Mouse (Mus musculus): ENCODE data around the gene 7530416G11Rik. TPM values are rescaled to one million over a fixed set of nuclear protein-coding genes. Genes with fewer than 3 reads are reported as not detected.

7530416G11Rik gene
- polyA plus RNA-seq, 1 experiment from 2014 or later = not detected

- 41% methylated on average over 14 of the region's 14 CpGs for WGBS
- no peak overlapping the region for H3K27ac ChIP-seq (ENCODE audit: low read depth)
- no peak overlapping the region for H3K4me3 ChIP-seq (ENCODE audit: low read depth, low read length)
- H3K4me1 ChIP-seq (ENCODE audit: insufficient read depth) = 0 out of 2 replicates have a peak, but pooled peaks cover 6% of the 10 kb centered on the region
- no peak for TF ChIP-seq CTCF (IDR thresholded peaks at IDR 0.05; ENCODE audit: low read depth)
- H3K4me2 ChIP-seq = peak overlapping the region; percentile 15; the same call in 1 of the 2 replicates
- H3K27me3 ChIP-seq (ENCODE audit: insufficient read depth, low read length) = no peaks in the 10 kb centered on the region
- H3K36me3 ChIP-seq (ENCODE audit: insufficient read depth) = no peaks in the 10 kb centered on the region
- H3K9ac ChIP-seq = peak overlapping the region; percentile 16; the same call in 1 of the 2 replicates
- H3K9me3 ChIP-seq (ENCODE audit: low read depth, low read length) = no peaks in the 10 kb centered on the region
- peak; percentile 61 for ATAC-seq (ENCODE audit: insufficient read depth)
- peak; percentile 77 for DNase-seq
Observed at GRCm38 (mm10) chr15:85505118-85505925, 2.3 kb upstream of the 7530416G11Rik start.

DNA sequence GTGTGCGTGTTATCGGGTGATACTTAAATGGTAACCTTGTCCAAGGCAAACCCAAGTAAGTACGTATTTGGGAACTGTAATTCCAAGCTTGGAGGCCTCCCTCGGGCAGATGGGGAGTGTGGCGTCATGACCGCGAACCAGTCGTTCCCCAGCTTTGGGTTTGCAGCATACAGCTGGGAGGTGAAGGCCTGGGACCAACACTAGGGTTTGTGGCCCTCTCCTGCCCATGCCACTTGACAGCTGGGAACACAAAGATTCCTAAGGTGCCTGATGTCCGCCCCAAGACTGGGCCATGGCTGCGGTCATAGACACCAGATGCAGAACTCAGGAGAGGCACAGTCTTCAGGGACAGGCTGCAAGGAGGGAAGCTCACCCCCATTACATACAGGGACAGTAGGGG is 2.8 kb downstream of the 7530416G11Rik start:
- no peaks in the 10 kb centered on the region for H3K27me3 ChIP-seq (ENCODE audit: insufficient read depth, low read length)
- no peaks in the 10 kb centered on the region for H3K36me3 ChIP-seq (ENCODE audit: insufficient read depth)
- no peaks in the 10 kb centered on the region for H3K9me3 ChIP-seq (ENCODE audit: low read depth, low read length)
- 0 out of 2 replicates have a peak, but pooled peaks cover under 1% of the 10 kb centered on the region for H3K4me1 ChIP-seq (ENCODE audit: insufficient read depth)
- DNase-seq (no peak), ATAC-seq (ENCODE audit: insufficient read depth) (no peak)
- 77% methylated on average over 10 of the region's 10 CpGs for WGBS
- H3K27ac ChIP-seq (ENCODE audit: low read depth) = no peak overlapping the region
- H3K9ac ChIP-seq = no peak overlapping the region
- H3K4me3 ChIP-seq (ENCODE audit: low read depth, low read length) = no peak overlapping the region
- no peak for TF ChIP-seq CTCF (IDR thresholded peaks at IDR 0.05; ENCODE audit: low read depth)
- H3K4me2 ChIP-seq = no peak overlapping the region

DNA sequence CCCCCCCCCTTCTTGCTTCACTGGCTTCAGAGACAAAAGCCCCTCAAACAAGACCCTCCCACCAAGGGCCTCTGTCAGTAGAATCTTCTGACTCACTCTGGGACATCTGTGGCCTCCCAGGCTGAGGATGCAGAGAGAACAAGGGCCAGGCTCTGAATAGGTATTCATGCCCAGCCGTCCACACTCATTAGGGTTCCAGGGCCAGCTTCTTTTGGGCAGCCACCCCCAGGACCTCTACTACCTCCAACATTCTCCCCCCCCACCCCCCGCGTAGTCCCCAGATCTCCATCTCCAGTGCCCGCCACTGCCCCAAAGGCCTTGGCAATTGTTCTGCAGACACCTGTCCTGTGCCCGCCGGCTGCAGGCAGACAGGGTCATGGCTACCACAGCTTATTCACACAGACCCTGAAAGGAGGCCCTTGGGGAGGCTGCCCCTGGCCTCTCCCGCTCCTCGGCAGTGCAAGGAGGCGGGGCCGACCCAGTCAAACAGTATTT is 5.0 kb downstream of the 7530416G11Rik start:
- 55% methylated on average over 10 of the region's 10 CpGs for WGBS
- ATAC-seq (ENCODE audit: insufficient read depth) = no peak
- peaks cover 6% of the 10 kb centered on the region; the same call in 1 of the 2 replicates for H3K27me3 ChIP-seq (ENCODE audit: insufficient read depth, low read length)

DNA sequence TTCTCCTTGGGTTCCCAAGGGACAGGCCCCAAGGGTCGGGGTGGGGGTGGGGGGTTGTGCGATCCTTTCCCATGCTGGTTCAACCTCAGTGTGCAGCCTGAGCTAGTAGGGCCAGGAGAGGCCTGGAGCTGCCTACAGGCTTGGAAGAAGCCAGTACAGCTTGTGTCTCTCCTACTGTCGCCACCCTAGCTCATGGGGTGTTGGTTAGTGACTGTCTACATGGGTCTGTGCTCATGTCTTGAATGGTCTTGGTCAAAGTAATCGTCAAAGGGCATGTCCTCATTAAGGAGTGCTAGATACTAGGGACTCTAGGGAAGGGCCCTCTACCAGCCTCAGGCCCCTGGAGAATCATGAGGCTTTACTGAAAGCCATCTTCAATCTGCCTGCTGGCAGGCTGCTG is 5.5 kb downstream of the 7530416G11Rik start:
- no peak overlapping the region for H3K27ac ChIP-seq (ENCODE audit: low read depth)
- no peaks in the 10 kb centered on the region for H3K4me1 ChIP-seq (ENCODE audit: insufficient read depth)
- H3K9ac ChIP-seq = no peak overlapping the region
- no peak for DNase-seq
- H3K4me2 ChIP-seq = no peak overlapping the region
- no peak for ATAC-seq (ENCODE audit: insufficient read depth)
- H3K9me3 ChIP-seq (ENCODE audit: low read depth, low read length) = no peaks in the 10 kb centered on the region
- WGBS = 82% methylated on average over 4 of the region's 4 CpGs
- peaks cover 6% of the 10 kb centered on the region; the same call in 1 of the 2 replicates for H3K27me3 ChIP-seq (ENCODE audit: insufficient read depth, low read length)
- no peak for TF ChIP-seq CTCF (IDR thresholded peaks at IDR 0.05; ENCODE audit: low read depth)
- H3K4me3 ChIP-seq (ENCODE audit: low read depth, low read length) = no peak overlapping the region
- no peaks in the 10 kb centered on the region for H3K36me3 ChIP-seq (ENCODE audit: insufficient read depth)

More for the DNA sequence above, 5.0 kb downstream of the 7530416G11Rik start:
- H3K9ac ChIP-seq = no peak overlapping the region
- DNase-seq = no peak
- no peaks in the 10 kb centered on the region for H3K36me3 ChIP-seq (ENCODE audit: insufficient read depth)
- no peak overlapping the region for H3K27ac ChIP-seq (ENCODE audit: low read depth)
- H3K9me3 ChIP-seq (ENCODE audit: low read depth, low read length) = no peaks in the 10 kb centered on the region
- H3K4me3 ChIP-seq (ENCODE audit: low read depth, low read length) = no peak overlapping the region
- H3K4me2 ChIP-seq = no peak overlapping the region
- no peak for TF ChIP-seq CTCF (IDR thresholded peaks at IDR 0.05; ENCODE audit: low read depth)
- no peaks in the 10 kb centered on the region for H3K4me1 ChIP-seq (ENCODE audit: insufficient read depth)

- ATAC-seq (ENCODE audit: insufficient read depth) = no peak
- H3K27me3 ChIP-seq (ENCODE audit: insufficient read depth, low read length) = peaks cover 6% of the 10 kb centered on the region
- no peak overlapping the region for H3K9ac ChIP-seq
- no peak overlapping the region for H3K4me2 ChIP-seq
- TF ChIP-seq CTCF (IDR thresholded peaks at IDR 0.05; ENCODE audit: low read depth) = no peak
- no peak overlapping the region for H3K27ac ChIP-seq (ENCODE audit: low read depth)
- H3K36me3 ChIP-seq (ENCODE audit: insufficient read depth) = no peaks in the 10 kb centered on the region
- no peak for DNase-seq
- H3K9me3 ChIP-seq (ENCODE audit: low read depth, low read length) = no peaks in the 10 kb centered on the region
- H3K4me3 ChIP-seq (ENCODE audit: low read depth, low read length) = no peak overlapping the region
- H3K4me1 ChIP-seq (ENCODE audit: insufficient read depth) = no peaks in the 10 kb centered on the region
- 16% methylated on average over 11 of the region's 11 CpGs for WGBS
Observed at GRCm38 (mm10) chr15:85494163-85494621, 8.8 kb downstream of the 7530416G11Rik start.

DNA sequence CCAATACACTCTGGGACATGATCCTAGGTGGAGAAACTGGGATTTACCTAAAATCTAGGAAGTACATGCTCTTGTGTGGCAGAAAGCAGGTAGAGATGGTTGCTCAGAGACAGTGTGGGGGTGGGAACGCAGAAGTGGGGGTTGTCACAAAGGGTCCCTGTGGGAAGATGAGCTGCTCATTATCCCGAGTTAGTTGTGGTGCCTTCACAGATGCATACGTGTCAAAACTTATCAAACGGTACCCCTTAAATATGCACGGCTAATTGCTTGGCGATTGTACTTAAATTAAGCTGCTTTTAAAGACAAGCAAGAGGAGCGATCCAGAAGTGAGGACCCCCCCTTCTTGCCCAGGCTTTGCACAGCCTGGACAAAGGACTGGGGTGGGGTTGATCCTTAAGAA is 13.3 kb downstream of the 7530416G11Rik start:
- H3K27me3 ChIP-seq (ENCODE audit: insufficient read depth, low read length) = peaks cover 6% of the 10 kb centered on the region
- no peaks in the 10 kb centered on the region for H3K36me3 ChIP-seq (ENCODE audit: insufficient read depth)
- no peak overlapping the region for H3K4me2 ChIP-seq
- H3K9me3 ChIP-seq (ENCODE audit: low read depth, low read length) = no peaks in the 10 kb centered on the region
- H3K27ac ChIP-seq (ENCODE audit: low read depth) = no peak overlapping the region
- H3K4me3 ChIP-seq (ENCODE audit: low read depth, low read length) = no peak overlapping the region
- no peaks in the 10 kb centered on the region for H3K4me1 ChIP-seq (ENCODE audit: insufficient read depth)
- no peak for TF ChIP-seq CTCF (IDR thresholded peaks at IDR 0.05; ENCODE audit: low read depth)
- no peak overlapping the region for H3K9ac ChIP-seq
- ATAC-seq (ENCODE audit: insufficient read depth) (no peak), DNase-seq (no peak)
- 73% methylated on average over 7 of the region's 7 CpGs for WGBS

DNA sequence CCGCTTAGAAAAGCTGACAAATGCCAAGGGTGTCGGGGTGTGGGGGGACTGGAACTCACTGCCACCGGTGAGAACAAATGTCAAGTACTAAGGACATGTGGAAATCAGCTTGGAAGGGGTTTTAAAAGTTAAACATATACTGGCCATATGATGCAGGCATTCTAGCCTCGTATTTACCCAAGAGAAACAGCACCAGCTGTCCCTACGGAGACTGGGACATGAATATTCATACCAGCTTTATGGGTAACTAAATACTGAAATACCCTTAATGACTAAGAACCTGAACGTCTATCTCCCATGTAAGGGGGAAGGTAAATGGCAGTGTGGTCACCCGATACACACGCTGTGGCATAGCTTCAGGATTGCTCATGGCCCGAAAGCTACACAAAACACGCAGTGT is 14.1 kb downstream of the 7530416G11Rik start:
- Histone ChIP-seq H3K9ac (no peak overlapping the region), H3K36me3 (ENCODE audit: insufficient read depth) (no peaks in the 10 kb centered on the region), H3K27me3 (ENCODE audit: insufficient read depth, low read length) (peaks cover 3% of the 10 kb centered on the region; the same call in 1 of the 2 replicates), H3K9me3 (ENCODE audit: low read depth, low read length) (no peaks in the 10 kb centered on the region), H3K4me1 (ENCODE audit: insufficient read depth) (no peaks in the 10 kb centered on the region), H3K27ac (ENCODE audit: low read depth) (no peak overlapping the region), H3K4me2 (no peak overlapping the region), H3K4me3 (ENCODE audit: low read depth, low read length) (no peak overlapping the region)
- ATAC-seq (ENCODE audit: insufficient read depth) = no peak
- no peak for TF ChIP-seq CTCF (IDR thresholded peaks at IDR 0.05; ENCODE audit: low read depth)
- no peak for DNase-seq
- WGBS = 75% methylated on average over 10 of the region's 10 CpGs

Data from lung, embryonic 14.5 days (tissue).